Mouse (Mus musculus) liver, adult 2 months (tissue): ENCODE measurements at regions not wholly inside any gene's neighbourhood (a gene's known extent, or its start where the extent isn't known, plus 50 kb on each side); places are given as distances from the start of the nearest gene placed in this dataset.

Experiments
- CTCF ChIP-seq: fragments of 200-500 bp; IDR thresholded peaks from 2 replicates; pipeline ENCODE4 v1.5.1; 2011; ENCODE audit warnings: low read depth, low read length, control low read depth
- POLR2A ChIP-seq: fragments of 200-500 bp; IDR thresholded peaks from 2 replicates; pipeline ENCODE4 v1.6.1; 2011; ENCODE audit warnings: low read length, control low read depth; ENCODE audit not compliant: insufficient read depth; ENCODE audit errors: extremely low read depth

DNA sequence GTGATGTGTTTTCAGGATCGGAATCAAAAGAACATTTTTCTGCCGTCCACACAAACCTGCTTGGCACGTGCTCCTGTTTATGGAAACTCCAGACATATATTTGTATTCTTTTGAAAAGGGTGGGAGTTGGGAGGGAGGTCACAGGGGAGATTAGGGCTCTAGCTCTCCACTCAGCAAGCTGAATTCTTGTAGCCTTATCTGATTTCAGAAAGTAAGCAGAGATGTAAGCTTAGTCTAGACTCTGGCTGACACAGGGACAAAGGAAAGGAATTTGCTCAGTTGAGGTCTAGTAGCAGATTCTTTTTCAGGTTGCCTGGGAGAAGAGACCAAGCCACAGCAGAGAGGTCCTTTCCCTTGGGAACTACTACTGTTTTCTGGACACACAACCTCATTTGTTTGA is 253.1 kb downstream of the Map2k6 start:
- TF ChIP-seq CTCF (no peak), POLR2A (no peak)
